Mouse (Mus musculus): Measurements from ENCODE around the gene Ankrd17. TPM values are rescaled to one million over a fixed set of nuclear protein-coding genes. Genes with fewer than 3 reads are reported as not detected.

Gene Ankrd17
- polyA plus RNA-seq, 1 experiment from 2014 or later, result 26.8 TPM

GRCm38 (mm10) chr5:90381458-90381857 lies 15.1 kb upstream of the Ankrd17 start:
- no peaks in the 10 kb centered on the region for H3K9me3 ChIP-seq (replicated peaks; ENCODE audit: control insufficient read depth, low read length)
- no peaks in the 10 kb centered on the region for H3K36me3 ChIP-seq (ENCODE audit: control insufficient read depth, insufficient read depth, low read length)
- no peak for ATAC-seq (replicated peaks; ENCODE audit: insufficient number of reproducible peaks, low FRiP score, low TSS enrichment)
- WGBS (ENCODE audit: insufficient replicate concordance), result 50% methylated on average over 4 of the region's 4 CpGs
- no peak overlapping the region for H3K4me3 ChIP-seq (ENCODE audit: low read depth, low read length)
- H3K27ac ChIP-seq (ENCODE audit: low read depth, low read length), result no peak overlapping the region
- H3K9ac ChIP-seq (ENCODE audit: low read depth, low read length), result no peak overlapping the region
- H3K4me1 ChIP-seq (ENCODE audit: control insufficient read depth, insufficient read depth, low read length), result no peaks in the 10 kb centered on the region
- H3K4me2 ChIP-seq, result no peak overlapping the region
- H3K27me3 ChIP-seq (ENCODE audit: control insufficient read depth, insufficient read depth, low read length), result no peaks in the 10 kb centered on the region

- no peak for ATAC-seq (replicated peaks; ENCODE audit: insufficient number of reproducible peaks, low FRiP score, low TSS enrichment)
- Histone ChIP-seq H3K9ac (ENCODE audit: low read depth, low read length) (no peak overlapping the region), H3K27me3 (ENCODE audit: control insufficient read depth, insufficient read depth, low read length) (no peaks in the 10 kb centered on the region), H3K4me1 (ENCODE audit: control insufficient read depth, insufficient read depth, low read length) (no peaks in the 10 kb centered on the region), H3K4me3 (ENCODE audit: low read depth, low read length) (no peak overlapping the region), H3K4me2 (no peak overlapping the region), H3K9me3 (replicated peaks; ENCODE audit: control insufficient read depth, low read length) (no peaks in the 10 kb centered on the region), H3K36me3 (ENCODE audit: control insufficient read depth, insufficient read depth, low read length) (no peaks in the 10 kb centered on the region), H3K27ac (ENCODE audit: low read depth, low read length) (no peak overlapping the region)
- WGBS (ENCODE audit: insufficient replicate concordance), result 78% methylated on average over 4 of the region's 4 CpGs
Observed at GRCm38 (mm10) chr5:90373708-90374107, 7.3 kb upstream of the Ankrd17 start.

- no peaks in the 10 kb centered on the region for H3K9me3 ChIP-seq (replicated peaks; ENCODE audit: control insufficient read depth, low read length)
- H3K4me3 ChIP-seq (ENCODE audit: low read depth, low read length), result no peak overlapping the region
- peaks cover 4% of the 10 kb centered on the region; the same call in 1 of the 2 replicates for H3K4me1 ChIP-seq (ENCODE audit: control insufficient read depth, insufficient read depth, low read length)
- H3K36me3 ChIP-seq (ENCODE audit: control insufficient read depth, insufficient read depth, low read length), result no peaks in the 10 kb centered on the region
- whole genome bisulfite sequencing (ENCODE audit: insufficient replicate concordance), result 81% methylated on average over 5 of the region's 5 CpGs
- H3K27me3 ChIP-seq (ENCODE audit: control insufficient read depth, insufficient read depth, low read length), result no peaks in the 10 kb centered on the region
- no peak overlapping the region for H3K4me2 ChIP-seq
- H3K9ac ChIP-seq (ENCODE audit: low read depth, low read length), result no peak overlapping the region
- ATAC-seq (replicated peaks; ENCODE audit: insufficient number of reproducible peaks, low FRiP score, low TSS enrichment), result no peak
- H3K27ac ChIP-seq (ENCODE audit: low read depth, low read length), result no peak overlapping the region
Observed at GRCm38 (mm10) chr5:90370401-90370800, 4.0 kb upstream of the Ankrd17 start.

GRCm38 (mm10) chr5:90367067-90367303 lies 608 bp upstream of the Ankrd17 start, which contains the start of gene Gm9958:
Gm9958 (plus strand) TSS chr5:90367204.
- Histone ChIP-seq H3K9me3 (replicated peaks; ENCODE audit: control insufficient read depth, low read length) (no peaks in the 10 kb centered on the region), H3K4me1 (ENCODE audit: control insufficient read depth, insufficient read depth, low read length) (peaks cover 18% of the 10 kb centered on the region), H3K9ac (ENCODE audit: low read depth, low read length) (peak within 1 kb of the TSS; percentile 99), H3K4me3 (ENCODE audit: low read depth, low read length) (peak within 1 kb of the TSS; percentile 98), H3K36me3 (ENCODE audit: control insufficient read depth, insufficient read depth, low read length) (no peaks in the 10 kb centered on the region), H3K4me2 (peak within 1 kb of the TSS; percentile 81), H3K27me3 (ENCODE audit: control insufficient read depth, insufficient read depth, low read length) (no peaks in the 10 kb centered on the region), H3K27ac (ENCODE audit: low read depth, low read length) (peak within 1 kb of the TSS; percentile 99)
- no peak for ATAC-seq (replicated peaks; ENCODE audit: insufficient number of reproducible peaks, low FRiP score, low TSS enrichment)
- WGBS (ENCODE audit: insufficient replicate concordance), result 2% methylated on average over 7 of the region's 7 CpGs

GRCm38 (mm10) chr5:90365141-90365951 lies 1.0 kb downstream of the Ankrd17 start:
- no peaks in the 10 kb centered on the region for H3K27me3 ChIP-seq (ENCODE audit: control insufficient read depth, insufficient read depth, low read length)
- peak; percentile 40 for ATAC-seq (replicated peaks; ENCODE audit: insufficient number of reproducible peaks, low FRiP score, low TSS enrichment)
- peak overlapping the region; percentile 99 for H3K27ac ChIP-seq (ENCODE audit: low read depth, low read length)
- under 1% methylated on average over 54 of the region's 61 CpGs for WGBS (ENCODE audit: insufficient replicate concordance)
- H3K4me3 ChIP-seq (ENCODE audit: low read depth, low read length), result peak overlapping the region; percentile 98
- H3K4me1 ChIP-seq (ENCODE audit: control insufficient read depth, insufficient read depth, low read length), result peaks cover 18% of the 10 kb centered on the region
- peak overlapping the region; percentile 81 for H3K4me2 ChIP-seq
- peak overlapping the region; percentile 99 for H3K9ac ChIP-seq (ENCODE audit: low read depth, low read length)
- H3K9me3 ChIP-seq (replicated peaks; ENCODE audit: control insufficient read depth, low read length), result no peaks in the 10 kb centered on the region
- no peaks in the 10 kb centered on the region for H3K36me3 ChIP-seq (ENCODE audit: control insufficient read depth, insufficient read depth, low read length)

- Histone ChIP-seq H3K9me3 (replicated peaks; ENCODE audit: control insufficient read depth, low read length) (no peaks in the 10 kb centered on the region), H3K4me1 (ENCODE audit: control insufficient read depth, insufficient read depth, low read length) (peaks cover 18% of the 10 kb centered on the region), H3K27ac (ENCODE audit: low read depth, low read length) (no peak overlapping the region), H3K27me3 (ENCODE audit: control insufficient read depth, insufficient read depth, low read length) (no peaks in the 10 kb centered on the region), H3K36me3 (ENCODE audit: control insufficient read depth, insufficient read depth, low read length) (no peaks in the 10 kb centered on the region), H3K9ac (ENCODE audit: low read depth, low read length) (peak overlapping the region; percentile 99), H3K4me2 (peak overlapping the region; percentile 81), H3K4me3 (ENCODE audit: low read depth, low read length) (peak overlapping the region; percentile 98)
- no peak for ATAC-seq (replicated peaks; ENCODE audit: insufficient number of reproducible peaks, low FRiP score, low TSS enrichment)
- 3% methylated on average over 6 of the region's 6 CpGs for WGBS (ENCODE audit: insufficient replicate concordance)
Observed at GRCm38 (mm10) chr5:90364526-90364925, 1.9 kb downstream of the Ankrd17 start.

- ATAC-seq (replicated peaks; ENCODE audit: insufficient number of reproducible peaks, low FRiP score, low TSS enrichment), result no peak
- no peaks in the 10 kb centered on the region for H3K9me3 ChIP-seq (replicated peaks; ENCODE audit: control insufficient read depth, low read length)
- no peaks in the 10 kb centered on the region for H3K4me1 ChIP-seq (ENCODE audit: control insufficient read depth, insufficient read depth, low read length)
- H3K27me3 ChIP-seq (ENCODE audit: control insufficient read depth, insufficient read depth, low read length), result no peaks in the 10 kb centered on the region
- H3K9ac ChIP-seq (ENCODE audit: low read depth, low read length), result no peak overlapping the region
- H3K36me3 ChIP-seq (ENCODE audit: control insufficient read depth, insufficient read depth, low read length), result 0 out of 2 replicates have a peak, but pooled peaks cover 2% of the 10 kb centered on the region
- no peak overlapping the region for H3K4me2 ChIP-seq
- H3K27ac ChIP-seq (ENCODE audit: low read depth, low read length), result no peak overlapping the region
- 87% methylated on average over 3 of the region's 3 CpGs for WGBS (ENCODE audit: insufficient replicate concordance)
- H3K4me3 ChIP-seq (ENCODE audit: low read depth, low read length), result no peak overlapping the region
Observed at GRCm38 (mm10) chr5:90355824-90356223, 10.6 kb downstream of the Ankrd17 start.

GRCm38 (mm10) chr5:90353552-90354317 lies 12.6 kb downstream of the Ankrd17 start:
- H3K4me2 ChIP-seq, result no peak overlapping the region

More at GRCm38 (mm10) chr5:90353552-90354317, 12.6 kb downstream of the Ankrd17 start:
- H3K9me3 ChIP-seq (replicated peaks; ENCODE audit: control insufficient read depth, low read length), result no peaks in the 10 kb centered on the region
- no peak overlapping the region for H3K4me3 ChIP-seq (ENCODE audit: low read depth, low read length)
- H3K9ac ChIP-seq (ENCODE audit: low read depth, low read length), result no peak overlapping the region
- no peaks in the 10 kb centered on the region for H3K27me3 ChIP-seq (ENCODE audit: control insufficient read depth, insufficient read depth, low read length)
- ATAC-seq (replicated peaks; ENCODE audit: insufficient number of reproducible peaks, low FRiP score, low TSS enrichment), result 0 out of 2 replicates have a peak, but pooled peaks have one; percentile 14
- WGBS (ENCODE audit: insufficient replicate concordance), result 92% methylated on average over 4 of the region's 4 CpGs
- H3K4me1 ChIP-seq (ENCODE audit: control insufficient read depth, insufficient read depth, low read length), result no peaks in the 10 kb centered on the region
- H3K36me3 ChIP-seq (ENCODE audit: control insufficient read depth, insufficient read depth, low read length), result 0 out of 2 replicates have a peak, but pooled peaks cover 2% of the 10 kb centered on the region
- no peak overlapping the region for H3K27ac ChIP-seq (ENCODE audit: low read depth, low read length)

Measured in heart, embryonic 11.5 days (tissue).